Mouse (Mus musculus) activated CD4-positive, CD25-positive, alpha-beta regulatory T cell, adult 4 months (primary cell): ENCODE results near the gene Ahcyl2. TPM values are rescaled to one million over a fixed set of nuclear protein-coding genes. Genes with fewer than 3 reads are reported as not detected.

Source experiments
- ATAC-seq: one replicate; pipeline ENCODE4 v1.8.0; 2017
- polyA plus RNA-seq, 2 experiments: library from polyadenylated mRNA; unstranded; fragments of 100-300 nt; shearing (Covaris generic); gene quantifications; one replicate each; pipeline ENCODE4 v1.2.1; 2017

The Ahcyl2 gene
- polyA plus RNA-seq, 2 experiments from 2014 or later, result 89.7 to 92.1 TPM

DNA sequence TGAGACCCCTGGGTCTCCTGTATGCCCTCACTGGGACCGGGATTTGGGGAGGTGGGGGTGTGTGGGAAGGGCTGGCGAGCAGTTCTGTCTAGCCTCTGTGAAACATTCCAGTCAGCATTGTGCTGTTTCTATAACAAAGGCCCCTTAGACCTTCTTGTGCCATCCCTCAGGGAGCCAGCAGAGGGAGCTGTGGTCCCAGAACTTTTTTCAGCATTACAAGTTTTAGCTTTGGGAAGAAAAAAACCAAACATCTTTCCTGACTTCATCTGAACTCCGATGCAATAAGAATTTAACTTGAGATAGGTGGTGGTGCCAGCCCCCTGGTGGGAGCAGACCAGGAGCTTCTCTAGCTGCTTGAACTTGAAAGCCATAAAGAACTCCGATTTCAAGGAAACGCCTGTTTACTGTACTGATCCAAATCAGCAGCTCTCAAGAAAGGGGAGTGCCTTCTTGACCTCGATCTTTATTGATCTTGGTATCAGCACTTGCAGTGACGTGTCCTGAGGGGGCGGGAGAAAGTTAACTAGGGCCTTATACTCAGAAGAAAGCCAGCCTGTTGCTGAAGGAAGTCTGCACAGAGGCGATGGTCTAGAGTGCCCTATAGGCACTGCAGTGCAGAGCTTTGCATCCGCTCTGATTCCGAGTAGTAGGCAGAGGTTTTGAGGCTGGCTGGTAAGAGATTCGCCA lies 85.5 kb downstream of the Ahcyl2 start:
- peak; percentile 95 for ATAC-seq

DNA sequence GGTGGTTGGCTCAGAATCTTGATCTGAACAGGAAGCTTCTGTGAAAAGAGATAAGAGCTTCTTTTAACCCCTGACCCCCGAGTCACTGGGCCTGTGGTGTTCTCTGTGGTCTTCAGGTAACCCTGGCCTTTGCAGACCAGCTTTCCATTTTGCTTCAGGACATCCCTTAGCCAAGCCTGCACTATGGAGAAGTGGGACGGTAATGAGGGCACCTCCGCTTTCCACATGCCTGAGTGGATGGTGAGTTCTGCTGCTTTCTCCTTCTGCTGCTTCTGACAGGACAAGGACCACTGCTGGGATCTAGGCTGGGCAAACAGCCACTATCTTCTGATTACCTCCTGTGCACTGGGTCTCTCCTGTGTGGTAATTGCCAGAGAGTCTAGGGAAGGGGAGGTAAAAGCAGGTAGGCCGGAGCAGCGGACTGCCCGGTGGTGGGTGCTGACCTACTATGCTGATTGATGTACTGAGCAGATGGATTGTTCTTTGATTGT lies 86.1 kb downstream of the Ahcyl2 start:
- no peak for ATAC-seq

DNA sequence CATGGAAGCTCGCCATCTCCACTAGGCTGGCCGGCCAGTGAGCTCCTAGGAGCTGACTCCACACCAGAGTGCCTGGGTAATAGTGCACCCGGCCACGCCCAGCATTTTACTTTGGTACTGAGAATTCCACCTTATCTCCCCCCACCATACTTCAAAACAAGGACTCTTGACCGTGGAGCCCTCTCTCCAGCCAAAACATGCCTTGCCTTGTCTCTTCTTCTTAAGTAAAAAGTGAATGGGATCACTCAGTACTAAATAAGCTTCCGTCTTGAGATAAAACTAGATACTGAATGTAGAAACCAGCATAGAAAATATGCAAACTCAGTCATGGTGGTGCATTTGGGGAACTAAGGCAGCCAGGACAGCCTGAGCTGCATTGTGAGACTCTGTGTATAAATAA lies 90.8 kb downstream of the Ahcyl2 start:
- ATAC-seq, result no peak

DNA sequence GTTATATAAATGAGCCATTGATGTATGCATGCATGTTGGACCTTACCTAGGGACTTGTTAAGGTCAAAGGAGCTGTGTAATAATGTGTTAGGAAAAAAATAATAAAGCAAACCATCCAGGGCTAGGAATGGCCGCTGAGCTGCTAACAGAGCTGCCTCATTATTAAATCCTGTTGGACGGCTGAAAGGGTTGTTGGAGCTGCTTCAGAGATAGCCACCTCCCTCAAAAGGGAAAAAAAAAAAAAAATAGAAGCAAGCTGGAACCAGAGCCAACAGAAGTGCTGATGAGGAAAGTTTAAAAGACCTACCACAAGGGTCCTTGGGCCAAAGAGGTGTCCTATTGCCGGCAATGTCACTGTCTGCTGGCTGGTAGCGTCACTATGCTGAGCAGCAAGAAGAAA lies 91.5 kb downstream of the Ahcyl2 start:
- no peak for ATAC-seq

DNA sequence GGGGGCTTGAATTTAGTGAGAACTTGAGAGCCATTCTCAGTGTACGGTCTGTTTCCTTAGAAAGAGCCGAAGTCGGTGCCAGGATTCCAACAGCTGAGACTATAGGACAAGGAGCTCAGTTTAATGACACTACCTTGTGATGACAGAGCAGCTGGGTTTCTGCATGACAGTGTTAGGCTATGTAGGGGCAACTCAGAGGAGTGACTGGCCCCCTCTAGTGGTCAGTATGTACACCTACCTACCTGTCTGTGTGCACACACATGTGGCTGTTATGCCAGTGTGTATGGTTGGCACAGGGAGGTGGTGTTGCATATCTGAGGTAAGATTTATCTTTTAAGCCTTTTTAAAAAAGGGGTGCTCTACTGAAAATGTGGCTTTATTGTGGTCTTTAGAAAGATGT lies 92.4 kb downstream of the Ahcyl2 start:
- peak; percentile 82 for ATAC-seq

DNA sequence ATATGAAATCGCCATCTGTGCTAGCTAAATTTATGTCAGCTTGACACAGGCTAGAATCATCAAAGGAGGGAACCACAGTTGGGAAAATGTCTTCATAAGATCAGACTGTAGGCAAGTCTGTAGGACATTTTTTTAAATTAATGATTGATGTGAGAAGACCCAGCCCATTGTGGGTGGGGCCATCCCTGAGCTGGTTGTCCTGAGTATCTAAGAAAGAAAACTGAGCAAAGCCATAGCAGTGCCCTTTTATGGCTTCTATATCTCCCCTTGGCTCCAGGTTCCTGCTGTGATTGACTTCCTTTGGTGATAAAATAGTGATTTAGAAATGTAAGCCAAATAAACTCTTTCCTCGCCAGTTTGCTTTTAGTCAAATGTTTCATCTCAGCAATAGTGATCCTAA lies 97.1 kb downstream of the Ahcyl2 start:
- no peak for ATAC-seq

DNA sequence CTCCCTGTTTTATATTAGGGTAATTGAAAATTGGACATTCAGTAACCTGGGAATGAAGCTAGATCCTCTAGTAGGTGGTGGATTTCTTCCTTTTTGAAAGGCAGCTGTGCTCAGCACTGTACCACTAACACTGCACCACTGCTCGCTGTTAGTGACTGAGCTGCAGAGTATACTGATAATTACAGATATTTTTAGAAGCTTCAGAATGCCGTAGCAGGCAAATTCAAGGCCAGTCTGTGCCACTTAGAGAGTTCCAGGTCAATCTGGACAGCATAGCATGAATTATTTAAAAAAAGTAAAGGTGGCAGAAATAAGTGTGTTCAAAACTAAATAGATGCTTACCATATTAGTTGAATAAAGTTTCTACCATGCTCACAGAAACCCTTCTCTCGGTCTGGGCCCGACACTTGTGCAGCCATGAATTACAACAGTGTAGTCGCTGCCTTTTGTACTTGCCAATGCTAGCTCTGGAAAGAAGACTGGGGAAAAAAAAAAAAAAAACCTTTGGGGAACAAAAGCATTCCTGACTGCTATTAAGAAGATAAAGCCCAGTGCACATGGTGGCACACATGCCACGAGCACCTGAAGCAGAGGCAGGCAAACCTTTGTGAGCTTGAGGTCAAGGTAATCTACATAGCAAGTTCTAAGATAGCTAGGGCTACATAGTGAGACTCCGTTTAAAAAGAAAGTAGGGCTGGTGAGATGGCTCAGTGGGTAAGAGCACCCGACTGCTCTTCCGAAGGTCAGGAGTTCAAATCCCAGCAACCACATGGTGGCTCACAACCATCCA lies 99.3 kb downstream of the Ahcyl2 start:
- ATAC-seq, result no peak

DNA sequence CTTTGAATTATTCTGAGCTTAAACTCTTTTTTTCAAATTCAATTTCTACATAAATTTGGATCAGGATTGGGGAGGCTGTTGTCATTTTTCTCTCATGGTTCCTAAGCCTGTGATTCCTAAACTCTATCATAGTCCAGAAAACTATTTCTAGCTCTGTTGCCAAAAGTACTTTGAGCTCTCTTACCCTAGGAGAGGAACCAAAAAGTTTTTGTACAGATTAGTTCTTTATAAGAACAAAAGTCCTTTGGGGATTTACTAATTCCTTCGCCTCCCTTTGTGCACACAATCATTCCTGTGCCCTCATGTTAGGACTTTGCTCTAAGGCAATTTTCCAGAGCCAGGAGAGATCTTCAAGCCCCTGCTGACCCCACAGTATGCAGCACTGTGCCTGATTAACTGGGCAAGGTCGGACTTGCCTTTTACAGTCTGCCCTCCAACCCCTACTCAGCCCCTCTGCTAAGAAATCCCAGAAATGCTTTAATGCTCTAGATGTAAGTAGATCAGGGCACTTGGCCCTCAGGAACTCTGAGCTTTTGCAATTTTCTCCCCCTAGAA lies 100.6 kb downstream of the Ahcyl2 start:
- no peak for ATAC-seq

DNA sequence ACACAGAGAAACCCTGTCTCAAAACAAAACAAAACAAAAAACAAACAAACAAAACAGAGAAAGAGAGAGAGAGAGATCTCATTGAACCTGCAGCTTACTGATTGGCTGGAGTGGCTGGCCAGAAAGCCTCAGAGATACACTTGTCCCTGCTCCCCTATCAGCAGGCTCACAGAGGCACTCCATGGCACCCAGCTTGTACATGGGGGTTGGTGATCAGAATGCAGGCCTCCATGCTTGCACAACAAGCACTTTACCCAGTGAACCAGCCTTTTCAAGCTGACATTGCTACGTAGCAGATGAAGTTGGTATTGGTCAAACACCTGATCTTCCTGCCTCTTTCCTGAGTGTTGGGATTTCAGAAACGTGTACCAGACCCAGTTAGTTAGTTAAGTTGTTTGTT lies 105.8 kb downstream of the Ahcyl2 start:
- ATAC-seq, result no peak

DNA sequence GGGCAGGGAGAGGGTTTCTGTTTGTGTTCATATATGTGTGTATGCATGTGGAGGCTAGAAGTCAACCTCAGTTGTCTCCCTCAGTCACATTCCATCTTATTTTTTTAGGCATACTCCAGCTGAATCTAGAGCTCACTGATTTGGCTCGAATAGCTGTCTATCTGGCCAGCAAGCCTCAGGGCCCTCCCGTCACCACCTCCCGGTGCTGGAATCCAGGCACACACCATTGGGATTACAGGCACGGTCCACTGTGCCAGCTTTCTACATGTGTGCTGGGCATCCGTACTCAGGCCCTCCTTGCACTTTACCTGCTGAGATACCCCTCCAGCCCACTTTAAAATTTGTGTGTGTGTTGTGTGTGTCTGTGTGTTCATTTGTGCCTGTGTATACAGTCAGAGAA lies 107.8 kb downstream of the Ahcyl2 start:
- ATAC-seq, result no peak

DNA sequence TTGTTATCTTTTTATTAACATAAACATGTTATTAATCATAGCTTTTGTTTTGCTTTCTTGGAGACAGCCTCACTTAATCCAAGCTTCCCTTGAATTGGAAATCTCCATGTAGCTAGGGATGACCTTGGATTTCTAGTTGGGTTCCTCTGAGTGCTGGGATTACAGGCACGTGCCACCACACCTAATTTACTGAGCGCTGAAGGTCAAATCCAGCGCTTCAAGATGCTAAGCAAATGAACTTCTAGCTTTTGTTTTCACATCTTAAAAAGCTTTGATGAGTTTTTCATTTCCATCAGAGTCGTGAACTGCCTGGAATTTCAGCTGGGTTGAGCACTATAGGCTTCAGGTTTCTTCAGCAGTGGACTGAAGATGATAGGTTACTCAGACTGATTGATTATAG lies 109.0 kb downstream of the Ahcyl2 start:
- no peak for ATAC-seq

DNA sequence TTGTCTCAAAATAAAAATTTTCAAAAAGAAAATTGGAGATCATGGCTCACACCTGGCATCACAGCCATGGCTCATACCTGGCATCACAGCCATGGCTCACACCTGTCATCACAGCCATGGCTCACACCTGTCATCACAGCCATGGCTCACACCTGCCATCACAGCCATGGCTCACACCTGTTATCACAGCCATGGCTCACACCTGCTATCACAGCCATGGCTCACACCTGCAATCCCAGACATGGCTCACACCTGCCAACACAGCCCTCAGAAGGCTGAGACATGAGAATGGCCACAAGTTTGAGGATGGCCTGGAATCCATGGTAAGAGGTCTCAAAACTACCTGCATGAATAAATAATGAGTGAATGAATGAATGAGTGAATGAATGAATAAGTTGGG lies 111.8 kb downstream of the Ahcyl2 start:
- ATAC-seq, result no peak

DNA sequence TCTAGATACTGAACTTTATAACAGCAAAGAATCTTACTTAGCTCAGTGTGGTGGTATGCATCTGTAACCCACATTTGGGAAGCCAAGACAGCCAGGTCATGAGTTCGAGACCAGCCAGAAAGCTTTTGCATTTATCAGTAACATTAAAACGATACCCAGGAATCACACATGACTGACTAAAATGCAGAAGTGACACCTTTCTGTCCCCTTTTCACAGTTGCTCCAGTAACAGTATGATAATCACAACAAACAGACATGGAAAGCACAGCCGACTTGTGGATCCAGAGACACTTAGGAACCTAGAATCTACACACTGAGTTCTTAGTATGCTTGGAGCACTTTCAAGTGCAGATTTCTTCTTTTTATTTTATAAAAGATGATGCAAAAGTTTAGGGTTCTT lies 113.0 kb downstream of the Ahcyl2 start:
- no peak for ATAC-seq

DNA sequence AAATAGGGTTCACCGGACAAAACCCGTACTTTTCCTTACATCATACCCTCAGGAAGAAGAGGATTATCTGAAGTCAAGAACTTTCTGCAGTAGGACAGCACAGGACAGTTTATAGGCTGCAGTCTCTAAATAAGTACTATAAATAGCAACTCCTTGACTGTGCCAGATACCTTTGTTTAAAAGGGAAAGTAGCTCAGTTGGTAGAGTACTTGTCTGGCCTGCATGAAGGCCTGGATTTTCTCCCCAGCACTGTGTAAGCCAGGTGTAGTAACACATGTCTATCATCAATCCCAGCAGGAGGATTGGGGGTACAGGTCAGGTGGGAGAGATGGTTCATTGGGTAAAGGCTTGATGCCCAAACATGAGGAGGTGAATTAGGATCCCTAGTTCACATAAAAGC lies 114.1 kb downstream of the Ahcyl2 start:
- ATAC-seq, result no peak

DNA sequence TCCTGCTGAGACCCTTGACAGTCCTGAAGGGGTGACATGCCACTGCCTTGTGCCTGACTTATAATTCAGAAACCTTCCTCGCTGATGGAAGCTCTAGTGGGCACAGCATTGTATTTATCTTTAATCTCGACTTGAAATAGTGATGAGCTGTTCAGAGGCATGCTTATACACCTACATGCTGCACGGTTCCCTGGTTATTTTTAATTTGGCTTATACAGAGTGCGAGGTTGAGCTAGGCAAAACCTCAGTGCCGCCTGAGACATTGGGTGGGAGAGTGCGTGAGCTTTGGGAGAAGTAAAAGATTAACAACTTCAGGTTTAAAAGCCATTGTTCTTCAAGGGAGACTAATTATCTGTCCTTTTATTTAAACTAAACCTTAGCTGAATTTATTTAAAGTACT lies 115.1 kb downstream of the Ahcyl2 start:
- ATAC-seq, result no peak

DNA sequence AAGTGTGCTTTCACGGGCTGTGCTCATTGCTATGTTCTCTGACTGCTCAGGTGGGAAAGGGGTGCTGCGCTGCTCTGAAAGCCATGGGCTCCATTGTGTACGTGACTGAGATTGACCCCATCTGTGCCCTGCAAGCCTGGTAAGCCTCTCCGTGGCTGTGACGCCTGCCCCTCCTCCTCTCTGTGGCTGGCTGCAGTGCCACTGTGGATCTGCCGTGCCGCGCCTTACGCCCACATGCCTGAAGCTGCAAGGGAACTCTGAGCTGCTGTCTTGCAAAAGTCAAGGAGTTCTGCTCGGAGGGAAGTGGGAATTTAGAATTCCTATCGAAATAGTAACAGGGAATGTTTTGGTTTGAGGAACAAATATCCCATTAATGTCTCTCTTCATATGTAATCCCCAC lies 123.3 kb downstream of the Ahcyl2 start:
- ATAC-seq, result no peak

DNA sequence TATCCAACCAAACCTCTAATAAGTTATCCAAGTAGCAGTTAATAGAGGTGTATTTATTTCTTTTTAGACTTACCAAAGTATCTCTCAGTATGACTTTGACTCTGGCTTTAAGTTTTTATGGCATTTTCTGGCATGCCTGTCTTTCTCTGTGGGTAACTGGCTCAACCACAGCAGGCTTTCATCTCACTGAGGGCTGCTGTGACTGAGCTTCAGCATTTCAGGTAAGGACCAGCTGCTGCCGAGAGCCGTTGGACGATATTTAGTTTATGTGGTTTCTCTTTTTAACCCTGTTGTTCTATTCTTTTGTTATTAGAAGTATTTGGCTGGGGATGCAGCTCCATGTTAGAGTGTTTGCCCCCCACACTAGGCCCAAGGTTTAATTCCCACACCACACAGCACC lies 129.2 kb downstream of the Ahcyl2 start:
- no peak for ATAC-seq

DNA sequence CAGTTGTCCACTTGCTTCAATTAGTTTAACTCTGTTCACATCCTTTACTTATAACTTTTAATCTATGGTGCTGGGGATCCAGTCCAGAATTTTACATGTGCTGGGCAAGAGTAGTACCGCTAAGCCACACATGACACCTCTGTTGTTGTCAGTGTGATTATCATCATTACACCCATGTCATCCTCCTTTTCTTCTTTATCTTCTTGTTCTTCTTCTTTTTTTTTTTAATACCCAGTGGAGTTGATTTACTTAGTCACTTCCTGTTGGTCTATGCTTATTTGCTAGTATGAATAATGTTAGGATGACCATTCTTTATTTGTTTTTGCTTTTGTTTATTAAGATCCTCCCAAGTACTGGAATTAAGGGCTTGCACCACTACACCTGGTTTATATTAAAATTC lies 133.6 kb downstream of the Ahcyl2 start:
- no peak for ATAC-seq

DNA sequence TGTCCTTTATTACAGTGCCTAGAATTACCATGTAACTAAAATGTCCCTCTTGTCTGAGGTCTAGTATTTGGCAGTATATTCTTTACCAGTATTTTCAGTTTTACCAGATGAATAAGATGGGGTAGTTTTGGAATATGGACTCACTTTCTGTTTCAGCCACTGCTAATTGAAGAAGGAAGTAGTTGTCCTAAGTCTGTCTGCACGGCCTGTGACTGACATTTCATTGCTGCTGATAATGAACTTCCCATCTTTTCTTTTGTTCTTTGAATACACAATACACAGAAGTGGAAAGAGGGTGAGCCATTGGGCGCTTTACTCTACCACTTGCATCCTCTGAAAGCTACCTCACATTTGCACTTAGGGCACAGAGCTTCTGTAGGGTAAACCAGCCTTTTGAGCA lies 134.4 kb downstream of the Ahcyl2 start:
- ATAC-seq, result no peak

DNA sequence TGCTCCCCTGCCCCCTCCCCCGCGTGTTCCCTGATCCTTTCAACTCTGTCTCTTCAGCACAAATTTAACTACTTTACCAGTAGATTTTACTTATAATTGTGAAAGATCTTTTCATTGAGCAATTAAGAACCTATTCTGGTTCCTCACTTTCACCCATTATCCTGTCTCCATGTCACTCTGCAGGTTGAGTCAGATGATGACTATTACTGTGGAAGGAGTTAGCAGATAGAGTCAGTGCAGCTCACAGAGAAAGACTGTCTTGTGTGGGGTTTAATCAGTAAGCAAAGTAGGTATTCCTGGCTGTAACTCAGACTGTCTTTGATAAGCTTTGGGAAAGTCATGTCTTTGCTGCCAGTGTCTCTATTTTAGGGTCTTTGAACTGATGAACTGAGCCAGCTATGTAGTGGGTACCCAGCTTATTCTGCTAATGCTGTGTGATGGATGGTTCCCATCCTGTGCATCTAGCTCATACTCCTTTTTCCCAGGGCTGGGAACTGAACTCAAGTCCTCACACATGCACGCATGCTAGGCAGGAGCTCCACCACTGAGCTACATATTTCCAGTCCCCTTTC lies 135.6 kb downstream of the Ahcyl2 start:
- ATAC-seq, result no peak

DNA sequence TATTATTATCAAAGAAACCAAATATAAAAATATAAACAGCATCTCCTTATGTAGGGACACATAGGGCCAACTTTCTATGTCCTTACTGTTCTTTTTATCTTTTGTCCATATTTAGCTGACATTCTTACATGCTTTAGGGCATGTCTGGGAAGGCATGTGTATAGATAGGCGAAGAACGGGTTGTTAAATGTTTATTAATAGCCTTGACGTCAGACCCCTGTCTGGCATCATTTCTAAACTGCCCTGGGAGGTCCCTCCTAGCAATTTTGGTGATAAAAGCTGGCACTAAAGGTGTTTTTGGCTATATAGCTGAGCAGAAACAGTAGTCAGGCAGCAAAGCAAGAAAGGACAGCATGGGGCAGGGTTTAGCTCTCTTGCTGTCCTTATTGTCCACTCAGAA lies 136.5 kb downstream of the Ahcyl2 start:
- no peak for ATAC-seq

DNA sequence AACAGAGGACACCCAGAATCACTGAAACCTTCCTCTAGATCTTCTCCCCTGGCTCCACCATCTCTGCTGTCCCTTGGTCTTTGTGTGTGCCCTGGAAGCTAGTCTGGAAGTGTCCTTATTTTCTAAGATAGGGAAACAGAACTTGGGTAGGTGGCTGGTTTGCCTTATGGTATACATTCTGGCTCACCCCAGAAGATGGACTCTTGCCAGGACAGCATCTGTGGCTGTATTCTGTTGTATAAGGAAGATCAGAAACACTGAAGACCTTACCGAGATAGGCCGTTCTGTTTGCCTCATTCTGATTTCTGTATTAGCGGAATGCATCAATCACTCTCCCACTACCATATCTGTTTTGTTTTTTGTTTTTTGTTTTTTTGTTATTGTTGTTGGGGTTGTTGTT lies 142.8 kb downstream of the Ahcyl2 start:
- ATAC-seq, result no peak

DNA sequence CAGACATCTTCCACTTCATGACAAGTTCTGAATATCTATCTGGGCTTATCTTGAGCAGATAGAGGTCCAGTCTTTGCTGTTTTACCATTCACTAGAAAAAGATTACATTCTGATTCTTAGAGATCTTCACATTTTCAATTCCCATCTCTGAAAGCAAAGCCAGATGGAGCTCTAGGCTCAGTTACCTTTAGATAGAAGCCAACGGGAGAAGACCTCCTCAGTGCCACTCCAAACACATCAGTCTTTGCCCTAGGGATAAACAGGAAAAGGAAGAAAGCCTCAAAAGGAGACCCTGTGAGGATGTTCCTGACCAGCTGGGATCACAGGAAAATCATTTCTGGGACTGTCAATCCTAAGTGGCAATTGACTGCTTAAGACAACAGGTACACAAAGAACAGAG lies 145.9 kb downstream of the Ahcyl2 start:
- no peak for ATAC-seq

DNA sequence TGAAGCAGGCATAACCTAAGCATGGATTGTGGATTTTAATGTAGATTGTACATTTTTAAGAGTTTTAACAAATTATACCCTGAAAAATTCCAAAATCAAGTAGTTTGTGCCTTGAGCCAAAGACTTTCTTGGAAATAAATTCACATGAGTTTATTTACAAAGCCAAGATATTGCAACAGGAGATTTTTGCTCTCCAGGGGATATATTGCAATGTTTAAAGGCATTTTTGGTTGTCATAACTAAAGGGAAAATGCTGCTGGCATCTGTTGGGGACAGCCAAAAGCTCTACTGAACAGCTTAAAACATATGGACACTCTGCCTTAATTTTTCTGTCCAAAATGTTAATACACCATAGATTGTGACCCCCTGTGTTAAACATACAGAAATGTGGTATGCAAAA lies 146.3 kb downstream of the Ahcyl2 start:
- no peak for ATAC-seq
